Comparison of ENCODE assay signal across 15 mouse cellular contexts in genomic region chr1:180300997-180301396, GRCm38 (mm10).
"Had no signal": no experiment of that assay in that cellular context is flagged by ENCODE, and none has a peak within 500 bp of the region (broad histone marks: within the 10 kb centered on the region; RNA-seq: fewer than 3 reads in every experiment).

No protein-coding gene starts in this region.

- DNase-seq: kidney, adult 18-20 months; kidney, postnatal 10 days; kidney, postnatal 4 days; left cerebral cortex, postnatal 4 days; lung, adult 2 months; lung, postnatal 14 days; midbrain, embryonic 14.5 days; retina, postnatal 1 day; right cerebral cortex, postnatal 4 days; thymus, adult 18-20 months; thymus, postnatal 4 days had no signal

- H3K9me3 ChIP-seq: liver, embryonic 15.5 days; neural tube, embryonic 12.5 days had no signal

- H3K27me3 ChIP-seq: liver, embryonic 15.5 days; neural tube, embryonic 12.5 days had no signal

- H3K9ac ChIP-seq: liver, embryonic 15.5 days; neural tube, embryonic 12.5 days had no signal

- H3K4me2 ChIP-seq: liver, embryonic 11.5 days; liver, embryonic 15.5 days; neural tube, embryonic 12.5 days had no signal

- H3K36me3 ChIP-seq: liver, embryonic 15.5 days; neural tube, embryonic 12.5 days had no signal

- H3K27ac ChIP-seq: layer of hippocampus, adult 2 months; liver, embryonic 15.5 days; neural tube, embryonic 12.5 days had no signal

- H3K4me3 ChIP-seq: layer of hippocampus, adult 2 months; liver, embryonic 15.5 days; neural tube, embryonic 12.5 days had no signal
